Mouse (Mus musculus): Measurements from ENCODE around the gene Neil3.

DNA sequence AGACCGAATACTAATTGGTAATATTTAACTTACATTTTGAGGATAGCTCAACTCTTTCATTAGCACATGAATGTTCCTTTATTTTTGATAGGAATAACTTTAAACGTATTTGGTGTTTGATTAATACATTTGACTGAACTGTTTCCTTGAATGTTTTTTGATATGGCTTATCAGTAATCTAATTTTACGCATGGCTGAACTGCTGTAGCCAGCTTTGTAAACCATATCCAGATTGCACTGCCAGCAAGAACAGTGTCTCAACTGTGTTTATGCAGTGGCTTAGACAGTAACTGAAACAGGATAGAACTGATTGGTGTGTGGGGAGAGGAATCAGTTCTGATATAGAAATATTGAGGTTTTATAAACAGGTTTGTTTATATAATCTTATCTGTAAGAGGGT lies 22.6 kb upstream of the Neil3 start:
- TF ChIP-seq CTCF (IDR thresholded peaks at IDR 0.05; ENCODE audit: borderline replicate concordance, control insufficient read depth, extremely low read depth, insufficient read depth, low read length, poor library complexity) (no peak), POLR2A (IDR thresholded peaks at IDR 0.05; ENCODE audit: control insufficient read depth, extremely low read depth, insufficient read depth, low read length, poor library complexity) (no peak)

Data from thymus, adult 2 months (tissue).